ENCODE assay signal across 1 mouse cellular context in the genomic region with DNA sequence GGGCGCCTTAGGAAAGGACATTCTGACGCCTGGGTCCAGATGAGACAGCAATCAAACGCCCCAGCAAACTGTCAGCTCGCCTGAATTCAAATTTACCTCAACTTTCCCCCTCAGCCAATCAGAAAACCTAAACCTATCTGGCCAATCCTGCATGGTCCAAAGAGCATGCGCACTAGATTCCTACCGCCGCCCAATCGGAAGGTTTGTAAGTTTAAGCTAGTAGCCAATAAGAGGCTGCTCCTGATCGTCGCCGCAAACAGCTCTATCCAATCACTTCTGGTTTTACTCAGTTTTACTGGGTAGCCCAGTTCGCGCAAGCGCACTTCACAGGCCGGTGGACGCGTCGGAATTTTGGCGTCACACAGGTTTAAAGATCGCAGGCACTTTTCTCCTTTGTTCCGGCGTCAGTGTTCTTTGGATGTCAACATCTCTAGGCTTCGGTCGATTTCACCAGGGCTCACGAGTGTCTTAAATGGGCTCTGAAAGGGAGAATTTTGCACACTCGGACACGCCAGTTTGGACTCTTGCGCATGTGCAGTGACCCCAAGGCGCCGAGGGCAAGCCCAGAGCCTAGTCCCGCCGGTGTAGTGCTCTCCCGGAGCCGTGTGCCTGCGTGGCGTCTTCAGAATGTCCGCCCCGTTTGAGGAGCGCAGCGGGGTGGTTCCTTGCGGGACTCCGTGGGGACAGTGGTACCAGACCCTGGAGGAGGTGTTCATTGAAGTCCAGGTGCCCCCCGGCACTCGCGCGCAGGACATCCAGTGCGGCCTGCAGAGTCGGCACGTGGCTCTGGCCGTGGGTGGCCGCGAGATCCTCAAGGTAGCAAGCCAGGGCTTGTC.
A peak's percentile ranks its signal among the peaks of the same experiment; 100 is the strongest.
TF ChIP-seq lines count a peak whose summit lies in the region.

A gene (minus strand): TSS at position 84 of the 836 bp plus-strand sequence.
A gene (plus strand): TSS at position 329 of the 836 bp plus-strand sequence.

TF ChIP-seq in MEL, 35 proteins besides CTCF, POLR2A, EP300 and RAD21 (continued from another document):
- no peak for TF ChIP-seq ZC3H11A (IDR thresholded peaks at IDR 0.05; ENCODE audit: low read depth, low read length)
- TF ChIP-seq RCOR1 (IDR thresholded peaks at IDR 0.05; ENCODE audit: low read depth, low read length): no peak
- peak; percentile 99 for TF ChIP-seq SIN3A (IDR thresholded peaks at IDR 0.05; ENCODE audit: low read length)
- TF ChIP-seq TAL1 (IDR thresholded peaks at IDR 0.05; ENCODE audit: low read length): no peak
- peak; percentile 96 for TF ChIP-seq MXI1 (IDR thresholded peaks at IDR 0.05; ENCODE audit: low read depth, low read length)
- TF ChIP-seq MAX (IDR thresholded peaks at IDR 0.05; ENCODE audit: low read length): peak; percentile 85
- peak; percentile 91 for TF ChIP-seq MYC (IDR thresholded peaks at IDR 0.05; ENCODE audit: low read depth, low read length)
- peak; percentile 91 for TF ChIP-seq HCFC1 (IDR thresholded peaks at IDR 0.05; ENCODE audit: low read depth, low read length)
- TF ChIP-seq ETS1 (IDR thresholded peaks at IDR 0.05; ENCODE audit: low read depth, low read length): 0 out of 2 replicates have a peak, but pooled peaks have one; percentile 20
- TF ChIP-seq MAZ (IDR thresholded peaks at IDR 0.05; ENCODE audit: low read depth, low read length): no peak
- TF ChIP-seq CHD2 (IDR thresholded peaks at IDR 0.05; ENCODE audit: low read length): peak; percentile 85
- TF ChIP-seq UBTF (IDR thresholded peaks at IDR 0.05; ENCODE audit: borderline replicate concordance, insufficient read depth, low read depth, low read length): no peak
